Mouse (Mus musculus): ENCODE results near the gene Meaf6.

The Meaf6 gene

GRCm38 (mm10) chr4:125116090-125116861, 31.3 kb downstream of the Meaf6 start:
- peak; percentile 85 for DNase-seq

GRCm38 (mm10) chr4:125116929-125117328, 32.0 kb downstream of the Meaf6 start:
- DNase-seq, result no peak

GRCm38 (mm10) chr4:125117902-125118320, 33.0 kb downstream of the Meaf6 start:
- no peak for DNase-seq

GRCm38 (mm10) chr4:125119070-125119469, 34.1 kb downstream of the Meaf6 start:
- DNase-seq, result no peak

GRCm38 (mm10) chr4:125119721-125120120, 34.8 kb downstream of the Meaf6 start:
- no peak for DNase-seq

GRCm38 (mm10) chr4:125122431-125123278, 37.7 kb downstream of the Meaf6 start:
- peak; percentile 88 for DNase-seq

GRCm38 (mm10) chr4:125123279-125123671, 38.3 kb downstream of the Meaf6 start:
- DNase-seq, result peak; percentile 55

- peak; percentile 63 for DNase-seq
Observed at GRCm38 (mm10) chr4:125124424-125125209, 39.7 kb downstream of the Meaf6 start.

GRCm38 (mm10) chr4:125125361-125125921, 40.5 kb downstream of the Meaf6 start:
- DNase-seq, result no peak

GRCm38 (mm10) chr4:125126186-125126585, 41.3 kb downstream of the Meaf6 start:
- no peak for DNase-seq

GRCm38 (mm10) chr4:125126761-125127160, 41.8 kb downstream of the Meaf6 start:
- no peak for DNase-seq

- DNase-seq, result peak; percentile 91
Observed at GRCm38 (mm10) chr4:125127305-125128084, 42.6 kb downstream of the Meaf6 start, which contains the start of gene Zc3h12a. Zc3h12a (minus strand) TSS chr4:125127840.

GRCm38 (mm10) chr4:125131493-125131892, 46.6 kb downstream of the Meaf6 start:
- no peak for DNase-seq

GRCm38 (mm10) chr4:125132394-125132793, 47.5 kb downstream of the Meaf6 start:
- peak; percentile 73 for DNase-seq

- no peak for DNase-seq
Observed at GRCm38 (mm10) chr4:125134192-125134591, 49.3 kb downstream of the Meaf6 start.

- DNase-seq, result no peak
Observed at GRCm38 (mm10) chr4:125134631-125135030, 49.7 kb downstream of the Meaf6 start.

- no peak for DNase-seq
Observed at GRCm38 (mm10) chr4:125135076-125135855, 50.3 kb downstream of the Meaf6 start.

GRCm38 (mm10) chr4:125136303-125136888, 51.5 kb downstream of the Meaf6 start:
- DNase-seq, result no peak

- no peak for DNase-seq
Observed at GRCm38 (mm10) chr4:125138321-125138720, 53.4 kb downstream of the Meaf6 start.

- no peak for DNase-seq
Observed at GRCm38 (mm10) chr4:125144211-125144610, 59.3 kb downstream of the Meaf6 start.

- DNase-seq, result no peak
Observed at GRCm38 (mm10) chr4:125144627-125145026, 59.7 kb downstream of the Meaf6 start.
